Mouse (Mus musculus): ENCODE data around the gene Olfr921. TPM values are rescaled to one million over a fixed set of nuclear protein-coding genes. Genes with fewer than 3 reads are reported as not detected.

Olfr921 gene
- polyA plus RNA-seq, 1 experiment from 2014 or later, result not detected

Other genes starting within 250 kb of the Olfr921 start
- gene Olfr910, start 235.2 kb upstream of the Olfr921 start, polyA plus RNA-seq (2016; fragmentation: Nextera tagmentation; extraction: Ambion mirVana), result not detected in 2 replicates
- gene Olfr912, start 192.9 kb upstream of the Olfr921 start, polyA plus RNA-seq (2016; fragmentation: Nextera tagmentation; extraction: Ambion mirVana), result not detected in 2 replicates
- gene Olfr913, start 180.3 kb upstream of the Olfr921 start, polyA plus RNA-seq (2016; fragmentation: Nextera tagmentation; extraction: Ambion mirVana), result not detected in 2 replicates
- not detected in 2 replicates for gene Olfr914, start 168.0 kb upstream of the Olfr921 start, polyA plus RNA-seq (2016; fragmentation: Nextera tagmentation; extraction: Ambion mirVana)
- not detected in 2 replicates for gene Olfr916, start 113.2 kb upstream of the Olfr921 start, polyA plus RNA-seq (2016; fragmentation: Nextera tagmentation; extraction: Ambion mirVana)
- gene Olfr917, start 107.2 kb upstream of the Olfr921 start, polyA plus RNA-seq (2016; fragmentation: Nextera tagmentation; extraction: Ambion mirVana), result not detected in 2 replicates
- not detected in 2 replicates for gene Olfr918, start 98.5 kb upstream of the Olfr921 start, polyA plus RNA-seq (2016; fragmentation: Nextera tagmentation; extraction: Ambion mirVana)
- not detected in 2 replicates for gene Olfr919, start 69.4 kb upstream of the Olfr921 start, polyA plus RNA-seq (2016; fragmentation: Nextera tagmentation; extraction: Ambion mirVana)
- gene Vwa5a, start 54.8 kb upstream of the Olfr921 start, polyA plus RNA-seq (2016; fragmentation: Nextera tagmentation; extraction: Ambion mirVana), result 6.3 and 7.5 TPM in 2 replicates
- not detected in 2 replicates for gene Olfr920, start 20.8 kb upstream of the Olfr921 start, polyA plus RNA-seq (2016; fragmentation: Nextera tagmentation; extraction: Ambion mirVana)
- not detected in 2 replicates for gene Olfr922, start 41.5 kb downstream of the Olfr921 start, polyA plus RNA-seq (2016; fragmentation: Nextera tagmentation; extraction: Ambion mirVana)
- not detected in 2 replicates for gene Olfr923, start 53.5 kb downstream of the Olfr921 start, polyA plus RNA-seq (2016; fragmentation: Nextera tagmentation; extraction: Ambion mirVana)
- gene Olfr924, start 71.4 kb downstream of the Olfr921 start, polyA plus RNA-seq (2016; fragmentation: Nextera tagmentation; extraction: Ambion mirVana), result not detected in 2 replicates
- gene Olfr26, start 82.0 kb downstream of the Olfr921 start, polyA plus RNA-seq (2016; fragmentation: Nextera tagmentation; extraction: Ambion mirVana), result not detected in 2 replicates
- gene Olfr926, start 104.1 kb downstream of the Olfr921 start, polyA plus RNA-seq (2016; fragmentation: Nextera tagmentation; extraction: Ambion mirVana), result not detected in 2 replicates
- gene Olfr930, start 156.7 kb downstream of the Olfr921 start, polyA plus RNA-seq (2016; fragmentation: Nextera tagmentation; extraction: Ambion mirVana), result not detected in 2 replicates
- gene Olfr933, start 199.2 kb downstream of the Olfr921 start, polyA plus RNA-seq (2016; fragmentation: Nextera tagmentation; extraction: Ambion mirVana), result not detected in 2 replicates
- gene Olfr934, start 215.2 kb downstream of the Olfr921 start, polyA plus RNA-seq (2016; fragmentation: Nextera tagmentation; extraction: Ambion mirVana), result not detected in 2 replicates
- not detected in 2 replicates for gene Olfr935, start 226.6 kb downstream of the Olfr921 start, polyA plus RNA-seq (2016; fragmentation: Nextera tagmentation; extraction: Ambion mirVana)